Mouse (Mus musculus) liver, embryonic 16.5 days (tissue): ENCODE data around the gene Klk14. TPM values are rescaled to one million over a fixed set of nuclear protein-coding genes. Genes with fewer than 3 reads are reported as not detected.

Experiments used
- ATAC-seq: fragments of 200-750 bp; cut with Nextera tagmentation; 2 replicates; pipeline ENCODE4 v1.8.0; 2017; ENCODE audit warnings: low read depth, mild to moderate bottlenecking, moderate number of reproducible peaks, moderate library complexity
- H3K27ac ChIP-seq: fragments of 300-500 bp; sonication (generic); 2 replicates; pipeline ENCODE4 v1.5.1; 2014; ENCODE audit warnings: mild to moderate bottlenecking, low read length
- H3K27me3 ChIP-seq: fragments of 300-500 bp; sonication (generic); 2 replicates; pipeline ENCODE4 v1.6.1; 2014; ENCODE audit warnings: low read depth, low read length, mixed read lengths; ENCODE audit not compliant: control insufficient read depth, insufficient read depth
- H3K36me3 ChIP-seq: fragments of 300-500 bp; sonication (generic); 2 replicates; pipeline ENCODE4 v1.6.1; 2014; ENCODE audit warnings: mild to moderate bottlenecking; ENCODE audit not compliant: control insufficient read depth, insufficient read depth
- H3K4me1 ChIP-seq: fragments of 300-500 bp; sonication (generic); 2 replicates; pipeline ENCODE4 v1.6.1; 2014; ENCODE audit warnings: low read depth, low read length, mixed read lengths; ENCODE audit not compliant: control insufficient read depth
- H3K4me2 ChIP-seq: fragments of 300-500 bp; sonication (generic); 2 replicates; pipeline ENCODE4 v1.6.1; 2014; ENCODE audit warnings: low read depth, low read length, mixed read lengths
- H3K4me3 ChIP-seq: fragments of 300-500 bp; sonication (generic); 2 replicates; pipeline ENCODE4 v1.5.1; 2014; ENCODE audit warnings: low read depth, mild to moderate bottlenecking, low read length
- H3K9ac ChIP-seq: fragments of 300-500 bp; sonication (generic); 2 replicates; pipeline ENCODE4 v1.6.1; 2014; ENCODE audit warnings: low read depth, low read length
- H3K9me3 ChIP-seq: fragments of 300-500 bp; sonication (generic); replicated peaks from 2 replicates; pipeline ENCODE4 v1.6.1; 2016; ENCODE audit warnings: low read length; ENCODE audit not compliant: control insufficient read depth
- WGBS: fragments of 180-500 bp; shearing (Covaris S2); extraction: QIAGEN DNeasy Blood & Tissue Kit; methylation state at CpG from one replicate; pipeline ENCODE4 v1.1.7; 2014; ENCODE audit not compliant: insufficient replicate concordance; 5-methylcytosine and 5-hydroxymethylcytosine counted together
- polyA plus RNA-seq: library from polyadenylated mRNA; unstranded; fragments of >200 nt; fragmentation: Nextera tagmentation; extraction: Ambion mirVana; gene quantifications from 2 replicates; pipeline ENCODE4 v1.2.1, GENCODE M21; 2015

The Klk14 gene
- polyA plus RNA-seq, 1 experiment from 2014 or later = not detected

GRCm38 (mm10) chr7:43685088-43685487, 5.1 kb upstream of the Klk14 start:
- no peaks in the 10 kb centered on the region for H3K9me3 ChIP-seq
- no peaks in the 10 kb centered on the region for H3K27me3 ChIP-seq
- no peak overlapping the region for H3K4me2 ChIP-seq
- no peaks in the 10 kb centered on the region for H3K4me1 ChIP-seq
- H3K4me3 ChIP-seq = no peak overlapping the region
- no peaks in the 10 kb centered on the region for H3K36me3 ChIP-seq
- no peak for ATAC-seq
- no peak overlapping the region for H3K9ac ChIP-seq
- H3K27ac ChIP-seq = no peak overlapping the region
- 20% methylated on average over 7 of the region's 7 CpGs for WGBS

- no peak for ATAC-seq
- no peak overlapping the region for H3K27ac ChIP-seq
Observed at GRCm38 (mm10) chr7:43710031-43710430, 19.8 kb downstream of the Klk14 start.

GRCm38 (mm10) chr7:43712267-43712666, 22.0 kb downstream of the Klk14 start, which contains the start of gene Klk13:
TSS of gene Klk13 (plus strand) at chr7:43712567.
- no peaks in the 10 kb centered on the region for H3K27me3 ChIP-seq
- no peaks in the 10 kb centered on the region for H3K9me3 ChIP-seq
- H3K4me3 ChIP-seq = no peak within 1 kb of the TSS
- no peak within 1 kb of the TSS for H3K27ac ChIP-seq
- 48% methylated on average over 4 of the region's 4 CpGs for WGBS
- H3K36me3 ChIP-seq = no peaks in the 10 kb centered on the region
- no peak for ATAC-seq
- no peak within 1 kb of the TSS for H3K9ac ChIP-seq
- H3K4me2 ChIP-seq = no peak within 1 kb of the TSS
- no peaks in the 10 kb centered on the region for H3K4me1 ChIP-seq

More at GRCm38 (mm10) chr7:43710031-43710430, 19.8 kb downstream of the Klk14 start:
- Histone ChIP-seq H3K4me2 (no peak overlapping the region), H3K9me3 (no peaks in the 10 kb centered on the region), H3K4me1 (no peaks in the 10 kb centered on the region), H3K9ac (no peak overlapping the region), H3K36me3 (no peaks in the 10 kb centered on the region), H3K4me3 (no peak overlapping the region), H3K27me3 (no peaks in the 10 kb centered on the region)
- WGBS = 67% methylated on average over 3 of the region's 3 CpGs

GRCm38 (mm10) chr7:43712917-43713316, 22.7 kb downstream of the Klk14 start:
- H3K4me1 ChIP-seq = no peaks in the 10 kb centered on the region
- no peak for ATAC-seq
- WGBS = 7% methylated on average over 9 of the region's 9 CpGs

GRCm38 (mm10) chr7:43713741-43714351, 23.6 kb downstream of the Klk14 start:
- ATAC-seq = no peak
- no peak overlapping the region for H3K4me2 ChIP-seq

More at GRCm38 (mm10) chr7:43712917-43713316, 22.7 kb downstream of the Klk14 start:
- Histone ChIP-seq H3K9me3 (no peaks in the 10 kb centered on the region), H3K27ac (no peak overlapping the region), H3K4me3 (no peak overlapping the region), H3K9ac (no peak overlapping the region), H3K4me2 (no peak overlapping the region), H3K36me3 (no peaks in the 10 kb centered on the region), H3K27me3 (no peaks in the 10 kb centered on the region)

More at GRCm38 (mm10) chr7:43713741-43714351, 23.6 kb downstream of the Klk14 start:
- no peaks in the 10 kb centered on the region for H3K27me3 ChIP-seq
- WGBS = 9% methylated on average over 19 of the region's 19 CpGs
- no peak overlapping the region for H3K4me3 ChIP-seq
- no peaks in the 10 kb centered on the region for H3K9me3 ChIP-seq
- H3K9ac ChIP-seq = no peak overlapping the region
- H3K4me1 ChIP-seq = no peaks in the 10 kb centered on the region
- H3K27ac ChIP-seq = no peak overlapping the region
- H3K36me3 ChIP-seq = no peaks in the 10 kb centered on the region

Other genes with a start within 250 kb of the Klk14 start
- gene Cldnd2, start 249.6 kb upstream of the Klk14 start, polyA plus RNA-seq = not detected in 2 replicates
- gene Etfb, start 246.3 kb upstream of the Klk14 start, polyA plus RNA-seq = 314 and 319 TPM in 2 replicates
- 0.17 and 0.22 TPM in 2 replicates for gene Gm45233, start 246.3 kb upstream of the Klk14 start, polyA plus RNA-seq
- 1.1 and 1.3 TPM in 2 replicates for gene Vsig10l, start 227.3 kb upstream of the Klk14 start, polyA plus RNA-seq
- not detected in 2 replicates for gene Iglon5, start 200.3 kb upstream of the Klk14 start, polyA plus RNA-seq
- gene 4931406B18Rik, start 184.5 kb upstream of the Klk14 start, polyA plus RNA-seq = not detected in 2 replicates
- gene Cd33, start 146.0 kb upstream of the Klk14 start, polyA plus RNA-seq = 3.8 and 4.6 TPM in 2 replicates
- gene Zfp658, start 128.2 kb upstream of the Klk14 start, polyA plus RNA-seq = 0.19 and 0.29 TPM in 2 replicates
- gene Zfp719, start 110.8 kb upstream of the Klk14 start, polyA plus RNA-seq = 1.8 and 2.2 TPM in 2 replicates
- not detected in 2 replicates for gene Zfp819, start 83.2 kb upstream of the Klk14 start, polyA plus RNA-seq
- gene Ceacam18, start 55.7 kb upstream of the Klk14 start, polyA plus RNA-seq = 0.15 TPM in 1 of 2 replicates, not detected in the other
- gene Siglece, start 30.3 kb upstream of the Klk14 start, polyA plus RNA-seq = 4.0 and 5.0 TPM in 2 replicates
- gene Ctu1, start 18.4 kb upstream of the Klk14 start, polyA plus RNA-seq = 3.7 and 3.8 TPM in 2 replicates
- not detected in 2 replicates for gene Klk13, start 22.1 kb downstream of the Klk14 start, polyA plus RNA-seq
- gene Klk12, start 78.5 kb downstream of the Klk14 start, polyA plus RNA-seq = not detected in 2 replicates
- gene Klk11, start 84.2 kb downstream of the Klk14 start, polyA plus RNA-seq = not detected in 2 replicates
- not detected in 2 replicates for gene Klk10, start 90.6 kb downstream of the Klk14 start, polyA plus RNA-seq
- not detected in 2 replicates for gene Klk9, start 101.5 kb downstream of the Klk14 start, polyA plus RNA-seq
- gene Klk8, start 107.2 kb downstream of the Klk14 start, polyA plus RNA-seq = 4.3 and 5.1 TPM in 2 replicates
- gene Klk7, start 120.9 kb downstream of the Klk14 start, polyA plus RNA-seq = not detected in 2 replicates
- gene Klk6, start 134.1 kb downstream of the Klk14 start, polyA plus RNA-seq = not detected in 2 replicates
- gene Klk5, start 151.6 kb downstream of the Klk14 start, polyA plus RNA-seq = not detected in 2 replicates
- gene Klk4, start 190.7 kb downstream of the Klk14 start, polyA plus RNA-seq = not detected in 2 replicates
- not detected in 2 replicates for gene Klk15, start 243.3 kb downstream of the Klk14 start, polyA plus RNA-seq